ENCODE assay signal across 11 mouse cellular contexts in genomic region chr13:28545797-28546196, GRCm38 (mm10).
DNase-seq lines count a peak whose midpoint lies in the region; ATAC-seq and TF ChIP-seq lines count a peak whose summit lies in the region.
"Had no signal": no experiment of that assay in that cellular context is flagged by ENCODE, and none has a peak within 500 bp of the region (broad histone marks: within the 10 kb centered on the region; RNA-seq: fewer than 3 reads in every experiment).

No protein-coding gene starts in this region.

- ATAC-seq in embryonic facial prominence, embryonic 12.5 days (ENCODE audit: insufficient number of reproducible peaks, insufficient read depth, low FRiP score, low TSS enrichment), result 0 out of 2 replicates have a peak, but pooled peaks have one; percentile 18
- ATAC-seq in intestine, embryonic 15.5 days, result peak; percentile 26
- peak; percentile 32; the same call in 1 of the 2 replicates for ATAC-seq in midbrain, embryonic 15.5 days (replicated peaks)

- H3K4me3 ChIP-seq in kidney, adult 2 months (ENCODE audit: insufficient read depth, low read depth, low read length), result no peak overlapping the region
- H3K4me3 ChIP-seq in embryonic facial prominence, embryonic 12.5 days, result no peak overlapping the region
- H3K4me3 ChIP-seq in intestine, embryonic 15.5 days (replicated peaks), result no peak overlapping the region
- H3K4me3 ChIP-seq in midbrain, embryonic 15.5 days, result no peak overlapping the region
- H3K4me3 ChIP-seq in cerebellum, adult 2 months (replicated peaks; ENCODE audit: insufficient read depth, low read depth, low read length), result no peak overlapping the region
- H3K4me3 ChIP-seq: heart, adult 2 months; liver, embryonic 15.5 days had no signal

- H3K36me3 ChIP-seq in kidney, adult 2 months (ENCODE audit: control insufficient read depth, insufficient read depth, low read length), result no peaks in the 10 kb centered on the region
- H3K36me3 ChIP-seq in embryonic facial prominence, embryonic 12.5 days, result 0 out of 2 replicates have a peak, but pooled peaks cover 8% of the 10 kb centered on the region
- H3K36me3 ChIP-seq in intestine, embryonic 15.5 days, result no peaks in the 10 kb centered on the region
- H3K36me3 ChIP-seq in midbrain, embryonic 15.5 days (replicated peaks), result no peaks in the 10 kb centered on the region
- H3K36me3 ChIP-seq: liver, embryonic 15.5 days had no signal

- 93% methylated on average over 1 of the region's 1 CpGs for WGBS in kidney, adult 2 months
- WGBS in embryonic facial prominence, embryonic 12.5 days, result 89% methylated on average over 1 of the region's 1 CpGs
- WGBS in intestine, embryonic 15.5 days, result 70% methylated on average over 1 of the region's 1 CpGs
- whole genome bisulfite sequencing in midbrain, embryonic 15.5 days, result 98% methylated on average over 1 of the region's 1 CpGs
- 96% methylated on average over 1 of the region's 1 CpGs for WGBS in cerebellum, adult 2 months

- H3K9ac ChIP-seq in embryonic facial prominence, embryonic 12.5 days, result no peak overlapping the region
- no peak overlapping the region for H3K9ac ChIP-seq in intestine, embryonic 15.5 days
- H3K9ac ChIP-seq in midbrain, embryonic 15.5 days, result no peak overlapping the region
- H3K9ac ChIP-seq: liver, embryonic 15.5 days had no signal

- H3K9me3 ChIP-seq in embryonic facial prominence, embryonic 12.5 days, result no peaks in the 10 kb centered on the region
- no peaks in the 10 kb centered on the region for H3K9me3 ChIP-seq in intestine, embryonic 15.5 days
- H3K9me3 ChIP-seq in midbrain, embryonic 15.5 days, result no peaks in the 10 kb centered on the region
- H3K9me3 ChIP-seq: liver, embryonic 15.5 days had no signal

- no peak overlapping the region for H3K4me2 ChIP-seq in embryonic facial prominence, embryonic 12.5 days (replicated peaks)
- no peak overlapping the region for H3K4me2 ChIP-seq in intestine, embryonic 15.5 days (replicated peaks)
- no peak overlapping the region for H3K4me2 ChIP-seq in midbrain, embryonic 15.5 days
- H3K4me2 ChIP-seq: liver, embryonic 15.5 days had no signal

- H3K27me3 ChIP-seq in kidney, adult 2 months (replicated peaks; ENCODE audit: control insufficient read depth, insufficient read depth, low read length), result no peaks in the 10 kb centered on the region
- H3K27me3 ChIP-seq in embryonic facial prominence, embryonic 12.5 days, result no peaks in the 10 kb centered on the region
- H3K27me3 ChIP-seq in intestine, embryonic 15.5 days (replicated peaks), result no peaks in the 10 kb centered on the region
- no peaks in the 10 kb centered on the region for H3K27me3 ChIP-seq in midbrain, embryonic 15.5 days (replicated peaks)
- no peaks in the 10 kb centered on the region for H3K27me3 ChIP-seq in cerebellum, adult 2 months (ENCODE audit: control insufficient read depth, insufficient read depth, low read length)
- H3K27me3 ChIP-seq: liver, embryonic 15.5 days had no signal

- TF ChIP-seq CTCF in kidney, adult 2 months (conservative IDR thresholded peaks at IDR 0.05; ENCODE audit: insufficient read depth, insufficient read length, low read depth, low read length), result no peak
- no peak for TF ChIP-seq CTCF in cerebellum, adult 2 months (IDR thresholded peaks at IDR 0.05; ENCODE audit: borderline replicate concordance, insufficient read depth, low read depth, low read length)

- TF ChIP-seq POLR2A in kidney, adult 2 months (IDR thresholded peaks at IDR 0.05; ENCODE audit: low read depth, low read length), result no peak
- TF ChIP-seq POLR2A in cerebellum, adult 2 months (IDR thresholded peaks at IDR 0.05; ENCODE audit: borderline replicate concordance, insufficient read depth, low read length), result no peak

- H3K4me1 ChIP-seq in kidney, adult 2 months (ENCODE audit: control insufficient read depth, insufficient read depth, low read length), result peaks cover 6% of the 10 kb centered on the region; the same call in 1 of the 2 replicates
- H3K4me1 ChIP-seq in embryonic facial prominence, embryonic 12.5 days, result peaks cover 25% of the 10 kb centered on the region
- H3K4me1 ChIP-seq in intestine, embryonic 15.5 days (replicated peaks), result peaks cover 7% of the 10 kb centered on the region
- H3K4me1 ChIP-seq in midbrain, embryonic 15.5 days, result peaks cover 24% of the 10 kb centered on the region
- no peaks in the 10 kb centered on the region for H3K4me1 ChIP-seq in cerebellum, adult 2 months (ENCODE audit: control insufficient read depth, insufficient read depth, low read length)
- H3K4me1 ChIP-seq: liver, embryonic 15.5 days had no signal

- H3K27ac ChIP-seq in kidney, adult 2 months (ENCODE audit: insufficient read depth, low read depth, low read length), result 0 out of 2 replicates have a peak overlapping the region, but pooled peaks have one; percentile 4
- H3K27ac ChIP-seq in embryonic facial prominence, embryonic 12.5 days, result peak overlapping the region; percentile 46
- no peak overlapping the region for H3K27ac ChIP-seq in intestine, embryonic 15.5 days
- peak overlapping the region; percentile 62; the same call in 1 of the 2 replicates for H3K27ac ChIP-seq in midbrain, embryonic 15.5 days
- no peak overlapping the region for H3K27ac ChIP-seq in cerebellum, adult 2 months (ENCODE audit: insufficient read depth, low read length)
- H3K27ac ChIP-seq: heart, adult 2 months; liver, embryonic 15.5 days had no signal

- DNase-seq in kidney, adult 2 months, result no peak
- DNase-seq in kidney, adult 11 months, result no peak
- no peak for DNase-seq in urinary bladder, postnatal 25 days (ENCODE audit: low spot score)
- no peak for DNase-seq in cerebellum, adult 2 months
- DNase-seq in spleen, postnatal 14 days (ENCODE audit: low spot score in 2 of 2), result no peak
- DNase-seq: heart, adult 2 months; layer of hippocampus, postnatal 36 days had no signal

Comparison
In these comparisons a context has a peak if more than half of its experiments do, and no peak if none do; other contexts are left out.
1. H3K27ac ChIP-seq: peak in kidney, adult 2 months (single experiment), embryonic facial prominence, embryonic 12.5 days (single experiment) and midbrain, embryonic 15.5 days (single experiment); none in intestine, embryonic 15.5 days (single experiment) and cerebellum, adult 2 months (single experiment).
2. Peak in every context shown above with its lines, with median percentiles within 50 percentile points of each other: ATAC-seq.